Mouse (Mus musculus) olfactory bulb, adult 2 months (tissue): ENCODE measurements at regions not wholly inside any gene's neighbourhood (a gene's known extent, or its start where the extent isn't known, plus 50 kb on each side); places are given as distances from the start of the nearest gene placed in this dataset.

Source experiments
- CTCF ChIP-seq: fragments of 200-500 bp; IDR thresholded peaks from 2 replicates; pipeline ENCODE4 v1.5.1; 2012; ENCODE audit warnings: low read depth, mild to moderate bottlenecking, low read length, moderate library complexity; ENCODE audit not compliant: insufficient read depth
- POLR2A ChIP-seq: fragments of 200-500 bp; IDR thresholded peaks from 2 replicates; pipeline ENCODE4 v1.6.1; 2012; ENCODE audit warnings: mild to moderate bottlenecking, low read depth, low read length, moderate library complexity; ENCODE audit not compliant: insufficient read depth

- TF ChIP-seq CTCF (no peak), POLR2A (no peak)
Observed at GRCm38 (mm10) chr13:5345712-5346111, 515.6 kb upstream of the Klf6 start.
